8 mouse cellular contexts compared by ENCODE assay signal in genomic region chr3:37312370-37312941, GRCm38 (mm10). TPM values are rescaled to one million over a fixed set of nuclear protein-coding genes. Genes with fewer than 3 reads are reported as not detected.
DNase-seq lines count a peak whose midpoint lies in the region; ATAC-seq and TF ChIP-seq lines count a peak whose summit lies in the region.

TSS of gene Bbs12 (plus strand) at chr3:37312554.
TSS of gene Cetn4 (minus strand) at chr3:37312708.

- peak; percentile 91 for DNase-seq in Patski (ENCODE audit: low read depth, low spot score)
- peak; percentile 99 for DNase-seq in cerebellum, postnatal 14 days
- peak; percentile 98 for DNase-seq in frontal cortex, postnatal 25 days (ENCODE audit: low spot score in 2 of 2)
- DNase-seq in left cerebral cortex, adult 11 months (ENCODE audit: low spot score) = peak; percentile 91
- peak; percentile 95 to 98 for DNase-seq in lung, postnatal 4 days
- DNase-seq in retina, postnatal 7 days (ENCODE audit: low read depth, low spot score) = peak; percentile 94
- DNase-seq in urinary bladder, adult 2 months (ENCODE audit: low spot score) = peak; percentile 93

- H3K9ac ChIP-seq in hindbrain, embryonic 15.5 days = peak within 1 kb of the TSS; percentile 78

- H3K27me3 ChIP-seq in Patski = no peaks in the 10 kb centered on the region
- no peaks in the 10 kb centered on the region for H3K27me3 ChIP-seq in hindbrain, embryonic 15.5 days

- WGBS in hindbrain, embryonic 15.5 days = under 1% methylated on average over 52 of the region's 54 CpGs

- peak within 1 kb of the TSS; percentile 81 for H3K27ac ChIP-seq in hindbrain, embryonic 15.5 days (replicated peaks)

- in situ Hi-C loops in Patski (cut with MboI; ENCODE audit: low pct_unique_long_range_greater_than_20kb) = no loop called here

- H3K4me2 ChIP-seq in hindbrain, embryonic 15.5 days = peak within 1 kb of the TSS; percentile 67

- peaks cover 16% of the 10 kb centered on the region; the same call in 1 of the 2 replicates for H3K4me1 ChIP-seq in hindbrain, embryonic 15.5 days (replicated peaks)

- no peaks in the 10 kb centered on the region for H3K36me3 ChIP-seq in hindbrain, embryonic 15.5 days

- H3K9me3 ChIP-seq in hindbrain, embryonic 15.5 days = no peaks in the 10 kb centered on the region

- POLR2A ChIA-PET in Patski (lab: Charles Lee) = interaction anchor here (0.9 kb wide), 1 partner anchor 107 kb away, joined by 3 read pairs; the partner anchor contains the start of genes Nudt6 and Spata5

- CTCF ChIA-PET in Patski (lab: Charles Lee) = interaction anchor here (1.2 to 1.4 kb wide), 3 partner anchors 10 to 102 kb away, joined by 3 to 7 read pairs (median 6); no protein-coding TSS in a partner anchor

- no peak for TF ChIP-seq CTCF in Patski (IDR thresholded peaks at IDR 0.05)

- ATAC-seq in Patski = peak; percentile 96
- ATAC-seq in hindbrain, embryonic 15.5 days (ENCODE audit: low FRiP score, low read depth) = peak; percentile 100

- peak within 1 kb of the TSS; percentile 91 for H3K4me3 ChIP-seq in hindbrain, embryonic 15.5 days

RNA-seq across cellular contexts. Expression of gene Bbs12, which starts in this region (rescaled TPM):
- polyA plus RNA-seq in Patski (2021) = 18.8 TPM
- polyA plus RNA-seq in hindbrain, embryonic 15.5 days (2015; fragmentation: Nextera tagmentation; extraction: Ambion mirVana) = 4.9 and 5.8 TPM in 2 replicates
- 2.2 and 2.6 TPM in 2 replicates for polyA plus RNA-seq in urinary bladder, adult 2 months (2012; rRNA removed)

RNA-seq across cellular contexts. Expression of gene Cetn4, which starts in this region (rescaled TPM):
- 27.9 TPM for polyA plus RNA-seq in Patski (2021)
- 2.5 and 3.0 TPM in 2 replicates for polyA plus RNA-seq in hindbrain, embryonic 15.5 days (2015; fragmentation: Nextera tagmentation; extraction: Ambion mirVana)
- 3.2 and 4.4 TPM in 2 replicates for polyA plus RNA-seq in urinary bladder, adult 2 months (2012; rRNA removed)

Comparison
In these comparisons a context has a peak if more than half of its experiments do, and no peak if none do; other contexts are left out.
1. Peak in every context shown above with its lines: DNase-seq, ATAC-seq, H3K4me3 ChIP-seq and H3K27ac ChIP-seq.